Mouse (Mus musculus) myocyte (in vitro differentiated cells): Measurements from ENCODE around the gene Zfp335.

Experiments
- CEBPB ChIP-seq: IDR thresholded peaks from 2 replicates; pipeline ENCODE4 v1.6.1; 2011; ENCODE audit warnings: mild to moderate bottlenecking, moderate library complexity; ENCODE audit not compliant: poor library complexity, insufficient read depth, severe bottlenecking
- MAX ChIP-seq: IDR thresholded peaks from one replicate; pipeline ENCODE4 v1.6.1; 2011; ENCODE audit warnings: low read depth, mild to moderate bottlenecking, control low read depth
- MYOD1 ChIP-seq, 3 experiments: IDR thresholded peaks; one replicate each; pipeline ENCODE4 v1.6.1; 2011; ENCODE audit warnings: control low read depth in 2 of 3, low read depth in 2 of 3, mild to moderate bottlenecking in 2 of 3, moderate library complexity in 1 of 3; ENCODE audit not compliant: insufficient read length in 2 of 3, control insufficient read depth in 1 of 3
- MYOG ChIP-seq, 3 experiments: IDR thresholded peaks; one replicate each; pipeline ENCODE4 v1.6.1; 2011; ENCODE audit warnings: control low read depth in 2 of 3, low read depth in 2 of 3, mild to moderate bottlenecking in 2 of 3; ENCODE audit not compliant: insufficient read length in 2 of 3, control insufficient read depth in 1 of 3, insufficient read depth in 1 of 3
- POLR2A ChIP-seq: IDR thresholded peaks from one replicate; pipeline ENCODE4 v1.6.1; 2011; ENCODE audit warnings: low read depth, mild to moderate bottlenecking, control low read depth, moderate library complexity; ENCODE audit not compliant: insufficient read length
- POLR2AphosphoS2 ChIP-seq: IDR thresholded peaks from one replicate; pipeline ENCODE4 v1.6.1; 2011; ENCODE audit warnings: low read depth, control low read depth; ENCODE audit not compliant: insufficient read length
- SRF ChIP-seq: IDR thresholded peaks from one replicate; pipeline ENCODE4 v1.6.1; 2011; ENCODE audit warnings: low read depth; ENCODE audit not compliant: control insufficient read depth, insufficient read length
- TCF12 ChIP-seq: IDR thresholded peaks from one replicate; pipeline ENCODE4 v1.6.1; 2011; ENCODE audit warnings: mild to moderate bottlenecking, control low read depth; ENCODE audit not compliant: poor library complexity, insufficient read depth, severe bottlenecking
- USF1 ChIP-seq: IDR thresholded peaks from one replicate; pipeline ENCODE4 v1.6.1; 2011; ENCODE audit warnings: low read depth, mild to moderate bottlenecking, control low read depth, moderate library complexity

GRCm38 (mm10) chr2:164845782-164846181 is 65.8 kb downstream of the Zfp335 start:
- TF ChIP-seq MAX, result no peak
- no peak for TF ChIP-seq TCF12
- no peak for TF ChIP-seq POLR2AphosphoS2
- no peak for TF ChIP-seq POLR2A
- TF ChIP-seq MYOD1 (IDR thresholded peaks at IDR 0.05; ENCODE audit: control insufficient read depth in 1 of 3, insufficient read length in 2 of 3, low read depth in 2 of 3), result no peak
- TF ChIP-seq SRF, result no peak
- no peak for TF ChIP-seq MYOG (IDR thresholded peaks at IDR 0.05; ENCODE audit: control insufficient read depth in 1 of 3, insufficient read depth in 1 of 3, insufficient read length in 2 of 3, low read depth in 2 of 3)
- no peak for TF ChIP-seq CEBPB
- no peak for TF ChIP-seq USF1
